Mouse (Mus musculus): ENCODE results near the gene Mipep. TPM values are rescaled to one million over a fixed set of nuclear protein-coding genes. Genes with fewer than 3 reads are reported as not detected.

Gene Mipep
- polyA plus RNA-seq, 1 experiment: not detected

DNA sequence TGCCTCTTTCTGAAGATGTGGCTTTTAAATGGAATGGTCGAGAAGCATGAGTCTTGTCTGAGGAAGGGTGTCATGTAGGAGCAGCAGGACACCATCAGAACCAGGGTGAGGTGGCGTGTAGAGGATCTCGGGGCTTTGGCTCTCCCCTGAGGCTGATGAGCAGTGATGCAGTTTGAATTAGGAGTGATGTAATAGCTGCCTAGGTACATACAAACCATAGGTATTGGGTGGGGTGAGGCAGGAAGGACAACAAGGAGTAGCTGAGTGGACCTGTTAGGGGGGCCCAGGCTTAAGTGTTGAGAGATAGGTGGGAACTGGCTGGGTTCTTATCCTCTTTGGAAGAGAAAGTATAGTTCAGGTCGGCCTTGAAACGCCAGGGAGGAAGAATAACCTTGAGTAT lies 43.9 kb upstream of the Mipep start:
- Histone ChIP-seq H3K4me3 (ENCODE audit: insufficient read depth, low read depth, low read length) (no peak overlapping the region), H3K4me1 (ENCODE audit: control insufficient read depth, insufficient read depth, low read length) (peaks cover 26% of the 10 kb centered on the region), H3K27ac (ENCODE audit: insufficient read depth, low read depth, low read length) (no peak overlapping the region)
- WGBS: 89% methylated on average over 5 of the region's 5 CpGs
- TF ChIP-seq POLR2A (IDR thresholded peaks at IDR 0.05; ENCODE audit: insufficient read depth, low read depth, low read length): no peak
- no peak for TF ChIP-seq CTCF (IDR thresholded peaks at IDR 0.05; ENCODE audit: insufficient read depth, low read depth, low read length)

DNA sequence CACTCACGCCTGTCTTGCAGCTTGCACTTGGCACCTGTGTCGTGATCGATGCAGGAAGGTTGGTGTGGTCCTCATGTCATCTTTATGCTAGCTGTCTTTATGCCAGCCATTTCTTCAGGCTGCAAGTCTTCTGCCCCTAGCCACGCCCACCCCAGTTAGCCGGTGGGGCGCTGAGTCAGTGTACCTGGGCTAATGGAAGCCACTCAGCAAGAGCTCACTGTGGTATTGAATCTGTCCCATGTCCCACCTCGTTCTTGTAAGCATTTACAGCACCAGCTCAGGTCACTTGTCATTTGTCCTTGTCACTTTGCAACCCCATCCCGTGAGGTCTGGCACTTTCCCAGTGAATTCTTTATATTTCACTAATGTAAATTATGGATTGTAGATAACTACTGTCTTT lies 43.3 kb upstream of the Mipep start:
- no peak overlapping the region for H3K27ac ChIP-seq (ENCODE audit: insufficient read depth, low read depth, low read length)
- TF ChIP-seq POLR2A (IDR thresholded peaks at IDR 0.05; ENCODE audit: insufficient read depth, low read depth, low read length): no peak
- TF ChIP-seq CTCF (IDR thresholded peaks at IDR 0.05; ENCODE audit: insufficient read depth, low read depth, low read length): no peak
- H3K4me3 ChIP-seq (ENCODE audit: insufficient read depth, low read depth, low read length): no peak overlapping the region
- WGBS: 73% methylated on average over 8 of the region's 8 CpGs
- peaks cover 25% of the 10 kb centered on the region for H3K4me1 ChIP-seq (ENCODE audit: control insufficient read depth, insufficient read depth, low read length)

DNA sequence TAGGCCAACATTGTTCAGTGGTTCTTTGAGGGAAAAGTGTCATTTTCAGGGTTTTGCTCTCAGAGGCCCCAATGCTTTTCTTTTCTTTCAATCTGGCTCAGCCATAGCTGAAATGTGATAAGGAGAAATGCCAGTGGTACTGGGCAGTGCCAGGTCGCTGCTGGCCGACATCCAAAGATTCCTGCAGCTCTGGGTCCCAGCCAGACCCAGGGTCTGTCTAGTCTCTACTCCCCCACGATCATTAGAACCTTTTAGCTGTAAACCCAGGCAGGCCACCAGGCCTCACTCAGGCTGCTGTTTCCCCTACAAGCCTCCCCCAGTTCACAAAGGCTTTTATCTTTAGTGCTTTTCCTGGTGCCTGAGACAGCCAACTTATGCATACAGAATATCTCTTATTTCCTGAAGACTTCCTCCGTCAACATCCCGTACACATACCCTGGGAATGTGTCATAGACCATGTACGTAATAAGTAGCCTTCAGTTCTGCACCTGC lies 42.8 kb upstream of the Mipep start:
- peaks cover 20% of the 10 kb centered on the region for H3K4me1 ChIP-seq (ENCODE audit: control insufficient read depth, insufficient read depth, low read length)
- no peak for TF ChIP-seq POLR2A (IDR thresholded peaks at IDR 0.05; ENCODE audit: insufficient read depth, low read depth, low read length)
- TF ChIP-seq CTCF (IDR thresholded peaks at IDR 0.05; ENCODE audit: insufficient read depth, low read depth, low read length): no peak
- H3K27ac ChIP-seq (ENCODE audit: insufficient read depth, low read depth, low read length): no peak overlapping the region
- no peak overlapping the region for H3K4me3 ChIP-seq (ENCODE audit: insufficient read depth, low read depth, low read length)
- WGBS: 73% methylated on average over 6 of the region's 6 CpGs

DNA sequence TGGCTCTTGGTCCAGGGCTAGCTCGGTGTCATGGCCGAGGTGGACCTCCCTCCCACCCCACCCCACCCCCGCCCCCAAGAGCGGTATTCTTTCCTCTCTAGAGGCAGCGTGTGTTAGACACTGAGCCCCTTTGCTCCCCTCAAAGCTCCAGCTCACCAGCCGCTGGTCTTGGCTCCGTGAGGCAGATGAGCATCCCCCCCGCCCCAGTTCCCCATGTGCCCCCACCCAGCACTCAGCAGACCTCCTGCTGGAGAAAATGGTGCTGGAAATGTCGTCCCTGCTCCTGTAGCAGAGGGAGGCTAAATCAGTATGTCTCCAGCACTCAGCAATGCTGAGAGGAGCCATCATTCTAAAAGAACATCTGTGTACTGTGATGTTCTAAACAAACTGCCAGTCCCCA lies 40.7 kb upstream of the Mipep start:
- TF ChIP-seq POLR2A (IDR thresholded peaks at IDR 0.05; ENCODE audit: insufficient read depth, low read depth, low read length): no peak
- TF ChIP-seq CTCF (IDR thresholded peaks at IDR 0.05; ENCODE audit: insufficient read depth, low read depth, low read length): no peak
- 65% methylated on average over 9 of the region's 9 CpGs for WGBS
- H3K4me1 ChIP-seq (ENCODE audit: control insufficient read depth, insufficient read depth, low read length): peaks cover 13% of the 10 kb centered on the region
- no peak overlapping the region for H3K4me3 ChIP-seq (ENCODE audit: insufficient read depth, low read depth, low read length)
- no peak overlapping the region for H3K27ac ChIP-seq (ENCODE audit: insufficient read depth, low read depth, low read length)

- 93% methylated on average over 6 of the region's 6 CpGs for WGBS
- peaks cover 8% of the 10 kb centered on the region for H3K4me1 ChIP-seq (ENCODE audit: control insufficient read depth, insufficient read depth, low read length)
- H3K27ac ChIP-seq (ENCODE audit: insufficient read depth, low read depth, low read length): no peak overlapping the region
- TF ChIP-seq CTCF (IDR thresholded peaks at IDR 0.05; ENCODE audit: insufficient read depth, low read depth, low read length) (no peak), POLR2A (IDR thresholded peaks at IDR 0.05; ENCODE audit: insufficient read depth, low read depth, low read length) (no peak)
- H3K4me3 ChIP-seq (ENCODE audit: insufficient read depth, low read depth, low read length): no peak overlapping the region
Measured at GRCm38 (mm10) chr14:60745201-60745600, 39.2 kb upstream of the Mipep start.

DNA sequence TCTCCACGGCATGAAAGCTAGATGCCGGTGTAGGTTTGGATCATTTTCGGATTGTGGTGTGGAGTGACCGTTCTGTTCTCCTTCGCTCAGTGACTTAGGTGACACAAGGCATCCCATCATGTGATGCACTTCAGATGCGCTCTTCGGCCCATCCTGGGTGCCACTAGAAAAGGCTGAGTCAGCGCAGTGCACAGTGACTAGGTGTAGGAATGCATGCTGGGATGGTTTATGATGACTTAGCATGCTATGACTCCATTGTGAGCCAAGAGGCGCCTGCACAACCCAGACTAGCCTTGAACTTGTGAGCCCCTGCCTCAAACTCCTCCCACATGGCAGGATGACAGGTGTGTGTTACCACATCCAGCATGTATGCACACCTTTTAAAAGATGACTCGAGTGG lies 38.2 kb upstream of the Mipep start:
- no peak overlapping the region for H3K27ac ChIP-seq (ENCODE audit: insufficient read depth, low read depth, low read length)
- WGBS: 96% methylated on average over 10 of the region's 10 CpGs
- H3K4me3 ChIP-seq (ENCODE audit: insufficient read depth, low read depth, low read length): no peak overlapping the region
- peaks cover 8% of the 10 kb centered on the region for H3K4me1 ChIP-seq (ENCODE audit: control insufficient read depth, insufficient read depth, low read length)
- TF ChIP-seq CTCF (IDR thresholded peaks at IDR 0.05; ENCODE audit: insufficient read depth, low read depth, low read length): no peak
- TF ChIP-seq POLR2A (IDR thresholded peaks at IDR 0.05; ENCODE audit: insufficient read depth, low read depth, low read length): no peak

- no peak for TF ChIP-seq CTCF (IDR thresholded peaks at IDR 0.05; ENCODE audit: insufficient read depth, low read depth, low read length)
- no peak for TF ChIP-seq POLR2A (IDR thresholded peaks at IDR 0.05; ENCODE audit: insufficient read depth, low read depth, low read length)
- H3K27ac ChIP-seq (ENCODE audit: insufficient read depth, low read depth, low read length): no peak overlapping the region
- H3K4me1 ChIP-seq (ENCODE audit: control insufficient read depth, insufficient read depth, low read length): peaks cover 7% of the 10 kb centered on the region
- WGBS: 90% methylated on average over 21 of the region's 21 CpGs
- H3K4me3 ChIP-seq (ENCODE audit: insufficient read depth, low read depth, low read length): no peak overlapping the region
Measured at GRCm38 (mm10) chr14:60747154-60747870, 37.1 kb upstream of the Mipep start.

- Histone ChIP-seq H3K27ac (ENCODE audit: insufficient read depth, low read depth, low read length) (no peak overlapping the region), H3K4me3 (ENCODE audit: insufficient read depth, low read depth, low read length) (no peak overlapping the region), H3K4me1 (ENCODE audit: control insufficient read depth, insufficient read depth, low read length) (peaks cover 8% of the 10 kb centered on the region)
- WGBS: 84% methylated on average over 12 of the region's 12 CpGs
- TF ChIP-seq CTCF (IDR thresholded peaks at IDR 0.05; ENCODE audit: insufficient read depth, low read depth, low read length): no peak
- TF ChIP-seq POLR2A (IDR thresholded peaks at IDR 0.05; ENCODE audit: insufficient read depth, low read depth, low read length): no peak
Measured at GRCm38 (mm10) chr14:60749880-60750279, 34.5 kb upstream of the Mipep start.

GRCm38 (mm10) chr14:60751581-60751980 lies 32.8 kb upstream of the Mipep start:
- TF ChIP-seq CTCF (IDR thresholded peaks at IDR 0.05; ENCODE audit: insufficient read depth, low read depth, low read length) (no peak), POLR2A (IDR thresholded peaks at IDR 0.05; ENCODE audit: insufficient read depth, low read depth, low read length) (no peak)
- Histone ChIP-seq H3K27ac (ENCODE audit: insufficient read depth, low read depth, low read length) (no peak overlapping the region), H3K4me1 (ENCODE audit: control insufficient read depth, insufficient read depth, low read length) (peaks cover 8% of the 10 kb centered on the region), H3K4me3 (ENCODE audit: insufficient read depth, low read depth, low read length) (no peak overlapping the region)
- 95% methylated on average over 16 of the region's 16 CpGs for WGBS
